Mouse (Mus musculus) common myeloid progenitor, adult 5-6 weeks (primary cell): ENCODE data around the gene Gpr62. TPM values are rescaled to one million over a fixed set of nuclear protein-coding genes. Genes with fewer than 3 reads are reported as not detected.

Experiments used
- ATAC-seq: replicated peaks from 2 replicates; pipeline ENCODE4 v1.8.0; 2016; ENCODE audit warnings: low read depth, mild to moderate bottlenecking, moderate TSS enrichment, inconsistent platforms; ENCODE audit not compliant: poor library complexity, severe bottlenecking
- total RNA-seq: library from RNA; stranded (forward); fragments of 200-1000, 187-1606 nt; gene quantifications from 2 replicates; pipeline ENCODE4 v1.2.3, GENCODE M21; 2017

The Gpr62 gene
- total RNA-seq, 1 experiment from 2014 or later, result not detected

DNA sequence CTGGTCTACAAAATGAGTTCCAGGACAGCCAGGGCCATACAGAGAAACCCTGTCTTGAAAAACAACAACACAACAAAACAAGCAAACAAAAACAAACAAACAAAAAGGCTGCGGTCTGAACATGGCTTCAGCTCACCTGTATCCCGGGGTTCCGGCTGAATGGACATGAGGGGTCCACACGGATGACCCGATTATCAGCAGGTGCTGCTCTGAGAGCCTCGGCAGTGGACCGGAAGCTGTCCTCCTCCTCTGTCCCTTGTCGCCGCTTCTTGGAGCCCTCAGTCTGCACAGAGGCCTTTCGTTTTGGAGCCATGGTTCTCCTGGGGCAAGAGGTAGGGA, 9.9 kb upstream of the Gpr62 start, which contains the start of gene Rrp9:
Gene Rrp9 (plus strand): TSS at position 301 of the 339 bp plus-strand sequence.
- ATAC-seq, result no peak

DNA sequence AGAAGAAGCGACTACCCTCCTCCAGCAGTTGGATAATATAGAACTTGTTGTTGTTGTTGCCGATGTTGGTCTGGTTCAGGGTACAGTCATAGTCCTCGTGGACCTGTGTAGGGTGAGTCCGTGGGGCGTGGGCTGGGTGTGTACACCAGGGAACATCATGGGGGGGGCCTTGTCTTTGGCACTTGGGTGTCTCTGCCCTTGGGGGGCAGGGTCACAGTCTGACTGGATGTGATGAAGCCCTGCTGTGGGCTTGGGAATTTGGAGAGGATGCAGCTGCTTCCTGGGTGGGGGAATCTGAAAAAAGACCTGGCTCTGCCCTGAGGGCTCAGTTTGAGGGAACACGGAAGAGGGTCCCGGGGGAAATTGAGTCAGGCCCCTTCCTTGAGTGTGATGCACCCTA, 9.3 kb upstream of the Gpr62 start:
- no peak for ATAC-seq

DNA sequence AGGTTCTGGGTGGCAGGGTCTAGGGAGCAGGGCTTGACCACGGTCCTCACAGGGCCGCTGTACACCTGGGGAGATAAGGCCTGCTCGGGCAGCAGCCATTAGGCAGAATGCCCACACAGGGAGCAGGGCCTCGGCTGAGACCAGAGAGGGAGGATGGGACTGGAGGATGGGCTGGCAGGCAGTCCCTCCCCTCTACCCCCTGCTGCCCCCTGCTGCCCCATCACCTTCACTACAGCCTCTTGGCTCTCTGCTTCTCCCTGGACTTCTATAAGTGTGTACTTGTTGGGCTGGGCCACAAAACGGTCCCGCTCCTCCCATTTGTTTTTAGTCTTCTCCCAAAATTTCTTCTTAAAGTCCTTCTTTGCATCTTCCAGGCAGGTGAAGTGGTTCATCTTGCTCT, 8.7 kb upstream of the Gpr62 start:
- ATAC-seq, result peak; percentile 31; the same call in 1 of the 2 replicates

DNA sequence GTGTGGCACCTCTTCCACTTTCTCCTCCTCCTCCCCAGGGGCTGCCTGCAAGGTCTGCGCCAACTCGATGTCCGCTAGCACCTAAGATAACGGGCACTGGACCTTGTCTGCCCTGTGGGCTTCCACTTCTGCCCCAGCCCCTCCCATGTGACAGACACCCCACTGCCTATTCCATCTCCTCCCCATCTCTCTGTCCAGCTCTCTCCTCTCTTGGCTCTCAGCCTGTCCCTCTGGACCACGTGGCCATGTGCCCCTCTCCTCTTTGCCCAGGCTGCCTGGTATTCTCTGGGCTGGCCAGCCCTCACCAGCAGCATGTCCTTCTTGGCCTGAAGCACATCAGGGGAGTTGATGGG, 8.0 kb upstream of the Gpr62 start:
- no peak for ATAC-seq

DNA sequence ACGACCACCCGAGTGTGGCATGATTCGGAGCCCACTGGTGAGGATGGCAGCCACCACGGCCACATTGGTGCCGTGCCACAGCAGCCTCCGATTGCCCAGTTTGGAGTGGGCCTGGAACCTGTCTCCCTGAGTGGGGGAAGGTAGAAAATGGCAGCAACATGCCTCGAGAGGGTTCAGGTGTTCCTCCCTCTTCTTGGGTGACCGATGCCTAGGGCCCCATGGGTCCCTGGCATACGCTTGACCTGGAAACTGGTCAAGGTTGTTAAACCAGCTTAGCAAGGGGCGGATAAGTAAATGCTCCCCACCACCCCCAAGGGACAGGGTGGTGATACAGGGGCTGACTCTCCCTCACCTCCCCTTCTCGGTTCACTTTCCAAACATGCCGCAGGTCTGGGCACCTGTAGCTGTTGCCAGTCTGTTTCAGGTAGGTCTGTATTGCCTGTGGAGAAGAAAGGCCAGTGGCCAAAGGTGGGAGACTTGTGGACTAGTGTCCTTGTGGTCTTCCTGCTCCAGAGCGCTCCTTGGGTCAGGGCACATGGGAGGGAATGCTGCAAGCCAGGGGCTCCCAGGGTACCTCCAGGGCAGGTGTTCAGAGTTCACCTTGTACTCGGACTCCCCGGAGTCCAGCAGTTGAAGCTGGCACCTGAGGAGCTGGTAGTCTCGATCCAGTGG, 7.5 kb upstream of the Gpr62 start:
- ATAC-seq, result no peak

DNA sequence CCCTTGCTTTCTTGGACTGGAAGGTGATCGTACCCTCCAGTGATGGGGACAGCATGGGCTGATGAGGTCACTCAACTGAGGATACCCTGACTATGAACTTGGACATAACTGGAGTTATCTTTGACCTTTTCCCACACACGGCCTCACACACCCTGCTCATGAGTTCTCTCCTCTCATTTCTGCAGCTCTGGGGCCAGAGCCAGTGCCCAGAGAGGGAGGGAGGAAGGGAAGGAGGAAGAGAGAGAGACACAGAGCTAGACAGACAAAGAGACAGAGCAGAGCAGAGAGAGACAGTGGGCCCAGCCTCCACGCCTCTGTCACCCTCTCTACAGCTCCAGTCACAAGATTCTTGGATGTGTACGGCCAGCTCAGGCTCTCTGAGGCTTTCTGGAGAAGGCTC, 6.6 kb upstream of the Gpr62 start:
- ATAC-seq, result no peak

DNA sequence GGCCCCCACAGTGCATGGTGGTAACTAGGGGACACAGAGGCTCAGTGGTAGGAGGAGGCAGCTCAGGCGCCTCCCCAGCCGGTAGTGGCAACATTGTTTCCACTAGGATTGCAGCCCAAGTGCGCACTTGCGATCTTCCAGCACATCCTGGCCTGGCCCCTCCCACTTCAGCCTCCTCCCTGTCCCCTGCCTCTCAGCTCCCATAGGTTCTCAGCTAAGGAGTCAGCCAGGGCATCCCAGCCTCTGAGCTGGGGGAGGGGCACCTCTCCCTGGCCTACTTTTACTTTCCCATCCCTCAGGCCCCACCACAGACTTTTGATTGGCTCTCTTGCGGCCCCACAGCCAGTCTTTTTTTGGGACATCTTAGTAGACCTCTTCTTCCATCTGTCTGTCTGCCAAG, 6.2 kb upstream of the Gpr62 start:
- ATAC-seq, result no peak

DNA sequence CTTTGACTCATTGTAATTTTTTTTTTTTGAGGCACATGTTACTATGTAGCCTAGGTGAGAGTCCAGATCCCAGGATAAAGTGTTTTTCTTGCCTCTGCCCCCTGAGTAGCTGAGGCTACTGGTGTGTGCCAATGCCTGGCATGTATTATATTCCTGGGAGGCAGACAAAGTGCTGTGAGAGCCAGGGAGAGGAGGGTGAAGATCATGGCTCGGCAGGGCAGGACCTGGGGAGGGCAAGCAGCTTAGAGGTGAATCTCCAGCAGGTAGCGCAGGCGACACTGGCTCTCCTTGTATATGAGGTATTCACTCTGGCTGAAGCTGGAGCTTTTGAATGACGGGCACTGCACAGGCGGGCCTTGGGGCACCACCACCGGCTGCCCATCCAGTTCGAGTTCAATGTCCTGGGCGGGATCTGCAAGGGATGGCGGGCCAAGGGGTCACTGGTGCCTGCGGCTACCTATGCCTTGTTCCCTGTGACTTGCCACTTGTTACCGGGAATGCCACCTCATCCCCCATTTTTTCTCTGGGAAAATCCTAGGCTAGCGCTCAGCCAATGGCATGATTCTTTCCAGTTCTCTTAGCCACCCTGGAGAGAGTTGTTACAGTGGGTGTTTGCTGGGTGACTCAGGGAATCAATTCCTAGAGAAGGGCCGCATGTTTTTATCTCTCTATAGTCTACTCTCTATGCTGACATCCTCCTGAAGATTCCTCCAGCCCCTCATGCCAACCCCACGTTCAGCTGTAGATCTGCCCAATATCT, 5.4 kb upstream of the Gpr62 start:
- ATAC-seq, result no peak

DNA sequence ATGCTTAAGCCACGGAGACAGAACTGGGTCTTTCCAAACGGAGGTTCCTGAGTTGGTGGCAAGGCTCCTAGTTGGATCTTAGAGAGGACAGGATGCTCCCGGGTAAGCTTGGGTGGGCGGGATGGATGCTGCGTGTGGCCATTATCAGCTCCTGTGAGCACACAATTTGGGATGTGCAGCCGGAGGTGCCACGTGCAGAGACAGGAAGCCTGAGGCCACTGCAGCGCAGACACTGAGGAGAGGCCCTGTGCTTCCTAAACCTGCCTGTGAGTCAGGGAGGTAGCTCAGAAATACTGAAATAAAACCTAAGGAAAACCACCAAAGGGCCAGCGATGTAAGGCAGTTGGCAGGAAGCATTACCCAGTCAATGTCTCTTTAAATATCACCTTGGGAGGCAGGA, 4.0 kb upstream of the Gpr62 start:
- ATAC-seq, result no peak

DNA sequence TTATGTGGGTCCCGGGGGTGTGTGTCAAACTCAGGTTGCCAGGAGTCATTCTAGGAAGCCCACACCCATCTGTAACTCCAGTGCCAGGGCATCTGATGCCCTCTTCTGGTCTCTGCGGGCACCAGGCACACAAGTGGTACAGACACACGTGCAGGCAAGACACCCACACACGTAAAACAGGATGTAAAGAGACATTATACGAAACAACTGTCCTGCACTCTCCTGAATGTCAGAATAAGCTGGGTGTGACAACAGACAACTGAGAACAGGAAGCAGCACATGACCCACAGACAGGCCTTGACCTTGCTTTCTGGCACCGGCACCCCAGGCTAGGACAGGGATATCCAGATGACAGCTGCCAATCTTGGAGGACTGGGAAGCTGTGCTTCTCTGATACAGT, 3.6 kb upstream of the Gpr62 start:
- peak; percentile 26; the same call in 1 of the 2 replicates for ATAC-seq

DNA sequence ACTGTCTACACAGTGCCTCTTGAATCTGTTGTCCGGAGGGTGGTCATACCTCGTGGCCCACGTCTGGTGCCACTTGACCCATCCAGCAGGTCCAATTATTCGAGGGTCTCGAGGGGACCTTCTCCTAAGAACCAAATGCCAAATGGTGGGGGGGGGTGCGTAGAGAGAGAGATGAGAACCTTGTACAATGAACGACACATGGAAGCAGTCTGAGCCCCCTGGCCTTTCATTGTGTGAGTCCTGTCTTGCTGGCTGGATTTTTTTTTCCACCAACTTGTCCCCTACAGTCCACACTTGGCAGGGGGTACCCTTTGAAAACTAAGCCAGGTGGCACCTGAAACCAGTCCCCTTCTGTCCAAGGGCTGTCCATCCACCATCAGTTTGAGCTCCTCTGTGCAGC, 2.0 kb upstream of the Gpr62 start:
- ATAC-seq, result no peak

DNA sequence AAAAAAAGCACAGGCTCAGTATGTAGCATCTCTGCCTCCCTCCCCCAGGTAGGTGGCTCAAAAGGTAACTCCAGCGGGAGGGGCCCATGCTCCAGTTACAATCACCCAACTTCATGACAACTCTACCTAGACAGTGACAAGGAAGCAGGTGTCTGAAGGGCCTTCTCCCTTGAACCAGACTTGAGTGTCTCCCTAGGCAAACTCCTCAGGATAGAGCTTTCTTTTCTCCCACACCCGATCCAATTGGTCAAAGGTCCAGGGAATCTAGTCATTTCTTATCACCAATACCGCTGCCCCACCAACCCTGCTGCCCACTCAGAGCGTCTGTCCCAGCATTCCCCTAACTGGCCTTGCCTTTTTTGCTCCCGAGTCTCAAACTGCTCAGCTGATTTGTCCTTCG, 983 bp upstream of the Gpr62 start:
- ATAC-seq, result no peak

DNA sequence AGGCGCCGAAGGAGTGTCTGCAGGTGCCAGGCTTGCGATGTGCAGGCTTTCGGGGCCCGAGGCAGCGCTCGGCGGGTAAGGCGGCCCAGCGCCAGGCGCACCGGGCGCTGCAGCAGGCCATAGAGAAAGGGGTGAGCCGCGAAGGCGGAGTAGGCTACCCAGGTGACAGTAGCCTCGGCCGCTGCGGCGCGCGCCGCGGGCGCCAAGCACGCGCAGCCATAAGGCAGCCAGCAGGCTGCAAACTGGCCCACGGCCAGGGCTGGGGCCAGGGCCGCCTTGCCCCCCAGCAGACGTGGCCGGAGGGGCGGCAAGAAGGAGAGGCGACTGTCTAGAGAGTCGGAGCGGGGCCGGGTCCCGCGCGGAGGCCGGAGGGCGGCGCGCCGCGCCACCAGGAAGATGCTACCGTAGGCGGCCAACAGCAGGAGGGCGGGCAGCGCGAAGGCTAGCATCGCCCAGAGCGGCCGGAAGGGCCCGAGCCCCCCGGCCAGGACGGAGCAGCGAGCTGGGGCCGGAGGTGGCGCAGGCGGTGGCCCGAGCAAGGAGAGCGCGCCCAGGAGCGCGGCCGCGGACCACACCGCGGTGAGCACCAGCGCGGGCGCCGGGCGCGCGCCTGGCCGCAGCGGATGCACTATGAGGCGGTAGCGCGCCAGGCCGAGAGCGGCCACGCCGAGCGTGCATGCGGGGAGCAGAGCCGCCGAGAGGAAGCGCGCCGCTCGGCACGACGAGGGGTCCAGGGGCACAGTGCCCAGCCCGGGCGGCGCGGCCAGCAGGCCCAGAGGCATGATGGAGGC, 792 bp downstream of the Gpr62 start:
- ATAC-seq, result peak; percentile 26

DNA sequence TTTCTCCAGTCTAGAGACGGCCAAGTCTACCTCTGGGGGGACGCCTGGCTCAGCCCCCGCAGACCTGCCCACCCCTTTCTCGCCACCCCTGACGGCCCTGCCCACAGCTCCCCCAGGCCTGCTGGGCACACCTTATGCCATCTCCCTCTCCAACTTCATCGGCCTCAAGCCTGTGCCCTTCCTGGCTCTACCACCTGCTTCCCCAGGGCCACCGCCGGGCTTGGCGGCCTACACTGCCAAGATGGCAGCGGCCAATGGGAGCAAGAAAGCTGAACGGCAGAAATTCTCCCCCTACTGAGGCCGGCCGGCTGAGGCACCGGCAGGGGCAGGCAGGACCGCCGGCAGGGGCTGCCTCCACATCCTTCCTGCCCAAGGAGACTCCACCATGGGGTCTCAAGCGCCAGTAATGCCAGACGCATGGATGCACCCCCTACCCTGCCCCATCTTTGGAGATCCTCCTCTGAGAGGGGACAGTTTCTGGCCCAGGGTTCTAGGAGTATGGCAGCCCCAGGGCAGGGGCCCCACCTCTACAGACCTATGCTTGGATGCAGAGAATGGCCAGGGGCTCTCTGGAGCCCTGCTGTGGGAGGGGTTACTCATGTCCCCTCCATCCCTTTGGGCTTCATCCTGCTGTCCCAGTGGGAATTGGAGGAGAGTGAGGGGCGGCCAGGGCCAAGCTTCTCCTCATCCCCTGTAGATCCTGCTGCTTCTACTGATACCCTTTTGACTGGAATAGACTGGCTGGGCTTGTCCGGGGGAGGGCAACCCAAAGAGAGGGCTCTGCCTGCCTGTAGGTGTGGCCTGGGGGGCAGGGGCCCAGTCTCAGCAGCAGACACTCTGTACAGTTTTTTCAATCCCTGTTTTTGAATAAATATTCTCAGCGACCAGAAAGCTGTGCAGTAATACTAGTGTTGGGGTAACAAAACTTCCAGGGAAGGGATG, 2.3 kb downstream of the Gpr62 start:
- ATAC-seq, result no peak

DNA sequence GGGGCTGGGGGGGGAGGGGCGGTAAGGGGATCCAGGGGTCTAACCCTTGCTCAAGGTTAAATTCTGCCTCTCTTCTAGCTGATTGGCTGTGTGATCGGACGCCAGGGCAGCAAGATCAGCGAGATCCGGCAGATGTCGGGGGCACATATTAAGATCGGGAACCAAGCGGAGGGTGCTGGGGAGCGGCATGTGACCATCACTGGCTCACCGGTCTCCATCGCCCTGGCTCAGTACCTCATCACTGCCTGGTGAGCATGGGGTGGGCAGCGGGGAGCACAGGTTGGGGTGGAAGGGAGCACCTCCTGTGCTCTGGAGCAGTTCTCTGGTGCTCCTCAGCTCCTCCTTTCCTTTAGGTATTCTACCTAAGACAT, 3.3 kb downstream of the Gpr62 start:
- ATAC-seq, result no peak

DNA sequence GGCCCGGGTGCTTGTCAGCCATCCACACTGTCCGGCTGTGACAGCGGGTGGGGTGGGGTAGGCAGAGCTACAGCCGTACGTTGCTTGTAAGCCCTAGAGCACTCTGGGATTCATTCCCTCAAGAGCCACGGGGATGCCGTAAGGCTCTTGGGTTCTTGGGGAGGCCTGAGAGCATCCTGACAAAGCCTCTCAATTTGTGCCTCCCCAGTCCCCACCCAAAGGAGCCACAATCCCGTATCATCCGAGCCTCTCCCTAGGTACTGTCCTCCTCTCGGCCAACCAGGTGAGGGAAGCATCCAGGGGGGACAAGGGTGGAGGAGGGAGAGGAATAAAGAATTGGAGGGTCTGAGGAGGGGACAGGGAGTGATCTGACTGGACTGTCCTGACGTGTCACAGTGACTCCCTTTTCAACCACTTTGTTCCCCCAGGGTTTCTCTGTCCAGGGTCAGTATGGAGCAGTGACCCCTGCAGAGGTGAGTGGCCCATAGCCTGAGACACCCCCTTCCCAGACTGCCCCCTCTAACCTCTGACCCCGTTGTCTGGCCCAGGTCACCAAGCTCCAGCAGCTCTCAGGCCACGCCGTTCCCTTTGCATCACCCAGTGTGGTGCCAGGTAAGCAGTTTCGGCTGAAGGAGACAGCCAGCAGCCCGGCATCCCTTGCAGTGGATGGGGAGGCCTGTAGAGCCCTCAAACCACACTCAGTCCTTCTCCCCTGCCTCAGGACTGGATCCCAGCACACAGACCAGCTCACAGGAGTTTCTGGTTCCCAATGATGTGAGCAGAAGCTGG, 3.9 kb downstream of the Gpr62 start:
- no peak for ATAC-seq

DNA sequence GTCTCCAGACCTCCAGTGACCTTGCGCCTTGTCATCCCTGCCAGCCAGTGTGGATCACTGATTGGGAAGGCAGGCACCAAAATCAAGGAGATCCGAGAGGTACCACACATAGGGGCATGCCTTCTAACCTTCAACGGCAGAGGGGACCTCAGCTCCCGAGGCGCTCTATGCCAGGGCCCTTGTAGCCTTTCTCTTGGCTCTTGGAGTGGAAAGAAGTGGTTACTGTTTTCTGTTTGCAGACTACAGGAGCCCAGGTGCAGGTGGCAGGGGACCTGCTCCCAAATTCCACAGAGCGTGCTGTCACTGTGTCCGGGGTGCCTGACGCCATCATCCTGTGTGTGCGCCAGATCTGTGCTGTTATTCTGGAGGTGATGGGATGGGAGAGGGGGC, 4.7 kb downstream of the Gpr62 start:
- no peak for ATAC-seq

DNA sequence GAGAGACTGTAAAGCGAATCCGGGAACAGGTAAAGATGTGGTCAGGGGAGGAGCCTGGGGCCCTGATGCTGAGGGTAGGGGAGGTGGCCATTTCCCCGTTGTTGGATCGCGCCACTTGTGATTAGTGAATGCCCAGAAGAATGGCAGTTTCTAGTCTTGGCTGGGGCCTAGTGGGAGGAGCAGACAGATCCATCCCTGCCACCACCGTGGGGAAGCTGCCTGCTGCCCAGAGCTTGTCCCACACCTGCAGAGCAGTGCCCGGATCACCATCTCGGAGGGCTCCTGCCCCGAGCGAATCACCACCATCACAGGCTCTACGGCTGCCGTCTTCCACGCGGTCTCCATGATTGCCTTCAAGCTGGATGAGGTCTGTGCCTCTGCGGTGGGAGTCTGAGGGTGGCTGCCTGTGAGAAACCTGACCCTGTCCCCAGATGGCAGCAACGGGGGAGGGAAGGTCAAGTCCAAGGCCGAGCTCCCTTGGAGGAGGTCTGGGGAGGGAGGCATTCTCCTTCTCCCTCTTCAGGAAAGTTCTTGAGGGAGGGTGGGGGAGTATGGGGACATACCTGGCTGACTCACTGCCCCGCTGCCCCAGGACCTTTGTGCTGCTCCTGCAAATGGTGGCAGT, 5.2 kb downstream of the Gpr62 start:
- no peak for ATAC-seq

DNA sequence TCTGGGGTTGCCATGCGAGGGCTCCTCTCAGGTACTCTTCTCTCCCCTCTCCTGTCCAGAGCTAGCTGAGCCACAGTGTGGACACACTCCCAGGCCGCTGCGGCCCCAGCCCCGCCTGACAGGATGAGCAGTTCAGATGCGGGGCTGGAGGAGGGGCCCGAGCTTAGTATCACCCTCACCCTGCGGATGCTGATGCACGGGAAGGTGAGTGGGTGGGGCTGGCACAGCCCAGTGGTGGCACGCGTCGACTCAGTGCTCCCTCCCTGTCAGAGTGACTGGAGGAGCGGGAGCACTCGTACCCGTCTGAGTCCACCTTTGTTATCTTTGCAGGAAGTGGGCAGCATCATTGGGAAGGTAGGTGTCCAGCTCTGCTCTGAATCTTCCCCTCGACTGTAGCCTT, 5.8 kb downstream of the Gpr62 start:
- no peak for ATAC-seq
